Mouse (Mus musculus): Measurements from ENCODE around the gene Prkch. TPM values are rescaled to one million over a fixed set of nuclear protein-coding genes. Genes with fewer than 3 reads are reported as not detected.

The Prkch gene
- total RNA-seq, 2 experiments from 2014 or later = 11.3 to 11.8 TPM

- no peak for DNase-seq (ENCODE audit: low spot score in 2 of 2)
Measured at GRCm38 (mm10) chr12:73580811-73581210, 3.8 kb upstream of the Prkch start.

DNA sequence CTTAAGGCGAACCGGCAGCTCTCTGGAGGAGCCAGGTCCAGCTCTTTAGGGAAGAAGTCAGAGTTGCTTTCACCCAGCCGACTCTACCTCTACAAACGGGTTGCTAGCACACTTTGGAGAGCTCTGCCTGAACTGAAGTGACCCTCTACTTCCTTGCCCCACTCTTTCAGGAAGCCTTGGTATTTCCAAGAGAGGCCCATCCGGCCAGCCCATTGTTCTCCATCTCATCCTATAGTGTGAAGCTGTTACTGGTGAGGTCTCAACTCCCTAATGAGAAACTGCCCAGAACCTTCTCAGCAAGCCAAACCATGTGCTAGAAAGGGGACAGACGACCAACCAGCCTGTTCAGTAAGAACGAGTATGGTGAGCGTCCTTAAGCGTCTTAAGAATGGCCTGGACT, 1.3 kb upstream of the Prkch start:
- DNase-seq (ENCODE audit: low spot score in 2 of 2) = no peak

DNA sequence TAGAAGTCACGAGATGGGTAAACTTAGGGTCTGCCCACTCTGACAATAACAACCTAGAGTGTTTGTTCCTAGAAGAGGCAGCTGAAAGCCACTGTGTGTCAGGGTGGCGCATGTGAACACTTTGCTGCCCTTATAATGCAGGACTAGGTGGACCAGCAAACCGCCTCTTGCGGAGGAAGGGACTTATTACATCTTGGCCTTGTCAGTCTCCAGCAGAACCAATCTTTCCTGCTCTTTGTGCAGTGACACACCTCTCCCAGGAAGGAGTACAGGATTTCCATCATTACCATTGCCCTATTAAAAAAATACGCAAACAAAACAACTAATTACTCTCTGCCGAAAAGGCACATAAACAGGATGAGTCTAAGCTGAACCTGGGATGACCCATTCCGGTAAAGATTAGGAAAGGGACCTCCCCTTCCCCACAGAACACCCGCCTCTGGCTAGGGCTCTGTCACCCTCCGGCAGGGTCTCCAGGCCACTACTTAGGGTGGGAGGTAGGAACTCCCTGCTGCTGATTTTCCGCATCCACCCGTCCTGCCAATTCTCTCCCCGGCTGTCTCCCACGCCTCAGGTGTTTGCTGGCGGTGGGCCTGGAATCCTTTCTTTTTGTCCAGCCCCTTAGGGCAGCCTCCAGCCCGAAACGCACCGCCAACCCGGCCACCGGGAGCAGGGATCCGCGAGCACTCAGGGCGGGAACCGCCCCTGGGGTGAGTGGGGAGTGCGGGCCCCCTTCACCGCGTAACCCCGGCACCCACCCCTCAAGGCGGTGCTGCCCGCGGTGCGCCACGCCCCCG, 585 bp upstream of the Prkch start:
- peak in 1 of 2 experiments; percentile 20 for DNase-seq (ENCODE audit: low spot score in 2 of 2)

DNA sequence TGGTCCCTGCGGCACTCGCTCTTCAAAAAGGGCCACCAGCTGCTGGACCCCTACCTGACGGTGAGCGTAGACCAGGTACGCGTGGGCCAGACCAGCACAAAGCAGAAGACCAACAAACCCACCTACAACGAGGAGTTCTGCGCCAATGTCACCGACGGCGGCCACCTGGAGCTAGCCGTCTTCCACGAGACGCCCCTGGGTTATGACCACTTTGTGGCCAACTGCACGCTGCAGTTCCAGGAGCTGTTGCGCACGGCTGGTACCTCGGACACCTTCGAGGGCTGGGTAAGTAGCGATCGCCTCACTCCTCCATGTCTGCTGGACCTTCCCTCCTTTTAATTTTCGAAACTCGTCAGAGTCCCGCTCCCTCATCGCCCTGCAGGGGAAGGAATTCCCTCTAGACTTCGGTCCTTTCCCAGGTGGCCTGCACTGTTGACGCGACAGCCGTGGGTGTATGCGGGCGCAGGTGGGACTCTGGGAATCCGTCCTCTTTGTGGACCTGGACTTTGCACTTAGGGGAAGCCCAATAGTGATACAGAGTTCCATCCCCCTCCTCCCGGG, 725 bp downstream of the Prkch start:
- DNase-seq (ENCODE audit: low spot score in 2 of 2) = no peak

DNA sequence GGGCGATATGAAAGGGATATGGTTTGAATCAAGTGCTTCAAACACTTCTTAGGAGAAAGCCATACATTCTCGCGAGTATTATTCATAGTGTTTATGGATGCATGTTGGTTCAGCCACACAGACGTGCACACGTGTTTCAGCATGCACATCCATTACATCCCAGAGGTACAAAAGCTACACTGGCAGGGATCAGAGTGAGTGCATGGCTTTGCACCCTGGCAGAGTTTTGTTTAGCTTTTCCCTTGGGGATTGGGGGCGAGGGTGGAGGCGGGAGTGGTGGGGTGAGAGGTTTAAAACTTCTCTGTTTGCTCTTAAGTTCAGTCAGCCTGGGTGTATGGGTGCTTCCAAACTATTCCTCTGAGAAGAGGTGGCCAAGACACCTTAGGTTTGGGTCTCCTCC, 1.3 kb downstream of the Prkch start:
- no peak for DNase-seq (ENCODE audit: low spot score in 2 of 2)

DNA sequence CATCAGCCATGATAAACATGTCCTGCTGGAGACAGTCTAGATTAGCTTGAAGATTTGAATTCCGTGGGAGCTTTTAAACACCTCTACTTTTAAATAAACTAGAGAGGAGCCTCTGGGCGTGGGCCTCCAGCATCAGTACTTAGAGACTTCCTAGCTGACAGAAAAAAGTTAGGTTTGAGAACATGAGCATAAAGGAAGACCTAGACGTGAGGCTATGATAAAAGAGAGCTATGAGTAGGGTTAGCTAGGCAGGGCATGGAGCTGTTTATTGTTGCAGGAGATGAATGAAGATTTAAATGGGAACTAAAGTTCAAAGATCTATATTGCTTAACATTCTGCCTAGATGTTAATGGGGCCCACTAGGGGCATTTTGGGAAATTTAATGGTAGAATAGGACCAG, 2.7 kb downstream of the Prkch start:
- DNase-seq (ENCODE audit: low spot score in 2 of 2) = no peak

GRCm38 (mm10) chr12:73590627-73591276, 6.2 kb downstream of the Prkch start:
- no peak for DNase-seq (ENCODE audit: low spot score in 2 of 2)

GRCm38 (mm10) chr12:73591625-73592024, 7.0 kb downstream of the Prkch start:
- DNase-seq (ENCODE audit: low spot score in 2 of 2) = no peak

DNA sequence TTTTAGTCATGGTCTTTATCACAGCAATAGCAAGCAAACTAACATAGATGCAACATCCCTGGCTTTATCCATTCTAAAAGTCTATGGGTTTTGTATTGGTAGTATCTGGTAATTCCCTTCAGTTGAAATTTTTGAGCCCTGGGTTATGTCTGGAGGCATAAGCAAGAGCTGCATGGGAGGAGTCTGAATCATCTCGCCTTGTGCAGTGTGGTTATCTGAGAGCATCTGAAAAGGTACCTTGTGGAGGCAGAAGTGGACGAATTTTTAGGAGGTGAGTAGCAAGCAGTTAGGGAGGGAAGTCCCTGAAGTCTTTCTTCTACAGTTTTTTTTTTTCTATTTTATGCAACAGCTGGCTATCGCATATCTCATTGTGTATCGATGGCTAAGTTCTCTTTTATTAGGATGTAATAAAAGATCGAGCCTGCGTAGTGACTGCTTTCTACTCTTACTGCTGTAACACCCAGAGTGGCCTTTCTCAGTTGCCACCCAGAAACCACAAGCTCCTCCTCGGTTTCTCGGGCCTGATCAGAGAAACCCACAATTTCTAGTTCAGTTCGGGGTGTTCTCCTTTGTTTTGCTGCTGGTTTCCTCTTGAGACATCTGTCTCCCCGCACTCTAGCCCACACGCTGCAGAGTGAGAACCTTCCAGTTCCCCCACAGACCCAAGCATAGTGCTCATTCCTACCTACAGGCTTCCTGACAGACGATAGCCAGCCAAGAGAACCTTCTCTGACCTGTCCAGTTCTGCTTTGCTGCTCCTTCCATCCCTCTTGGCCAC, 8.6 kb downstream of the Prkch start:
- no peak for DNase-seq (ENCODE audit: low spot score in 2 of 2)

DNA sequence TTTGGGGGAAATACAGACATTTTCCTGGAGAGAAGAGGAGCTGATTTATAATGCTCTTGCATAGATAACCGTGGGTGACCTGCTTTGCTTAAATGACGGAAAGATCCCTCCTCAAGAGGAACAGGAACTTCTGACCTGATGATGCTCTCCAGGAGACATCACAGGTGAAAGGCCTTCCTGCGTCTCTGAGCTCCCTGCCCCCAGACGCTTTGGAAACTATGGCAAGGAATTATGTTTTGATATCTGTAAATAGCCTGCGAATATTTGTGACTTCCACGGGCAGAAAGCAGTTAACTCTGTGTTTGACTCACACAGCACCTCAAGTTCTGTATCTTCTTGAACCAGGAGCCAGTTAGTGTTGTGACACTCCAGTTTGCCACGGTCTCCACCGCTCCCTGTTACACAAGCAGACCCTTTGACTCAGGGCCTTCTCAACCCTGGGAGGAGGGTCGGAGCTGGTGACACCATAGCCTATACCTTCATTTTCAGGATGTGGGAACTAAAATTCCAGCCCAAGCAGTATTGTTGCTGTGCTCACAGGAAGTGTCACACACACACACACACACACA, 9.7 kb downstream of the Prkch start:
- DNase-seq (ENCODE audit: low spot score in 2 of 2) = no peak

GRCm38 (mm10) chr12:73595226-73595625, 10.6 kb downstream of the Prkch start:
- no peak for DNase-seq (ENCODE audit: low spot score in 2 of 2)

DNA sequence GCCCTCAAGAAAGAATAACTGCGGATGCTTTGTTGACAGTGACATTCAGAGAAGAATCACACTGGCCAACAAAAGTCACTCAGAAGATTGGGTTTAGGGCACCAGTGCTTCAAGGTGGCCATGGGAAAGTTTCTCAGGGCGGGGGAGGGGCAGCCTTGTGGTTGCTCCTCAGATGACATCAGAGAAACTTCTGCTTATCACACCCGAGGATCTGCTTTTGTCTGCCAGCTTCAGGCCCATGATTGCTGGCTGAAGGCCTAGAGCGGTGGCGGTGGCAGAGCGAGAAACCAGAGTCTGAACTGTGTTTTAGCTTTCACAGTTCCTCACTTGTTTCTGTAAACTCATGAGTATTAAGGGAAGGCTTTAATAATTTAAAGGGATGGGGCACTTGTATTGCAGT, 13.6 kb downstream of the Prkch start:
- DNase-seq (ENCODE audit: low spot score in 2 of 2) = no peak

DNA sequence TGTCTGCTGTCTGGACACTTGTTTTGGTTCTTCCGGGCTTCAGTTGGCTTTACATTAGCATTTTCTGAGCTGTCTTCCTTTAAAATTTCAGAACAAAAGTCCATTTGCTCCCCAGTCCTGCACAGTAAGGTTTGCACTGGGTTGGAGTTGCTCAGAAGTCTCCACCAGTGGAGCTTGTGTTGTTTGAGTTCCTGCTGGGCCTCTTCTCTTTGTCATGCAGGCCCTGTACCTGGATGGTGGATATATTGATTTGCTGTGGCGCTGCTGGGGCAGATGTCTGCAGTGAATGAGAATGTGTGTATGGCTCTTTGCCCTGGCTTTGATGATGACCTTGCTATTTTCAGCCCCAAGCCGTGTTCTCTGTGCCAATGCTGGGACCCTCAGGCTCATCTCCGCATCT, 15.9 kb downstream of the Prkch start:
- DNase-seq (ENCODE audit: low spot score in 2 of 2) = no peak

GRCm38 (mm10) chr12:73602974-73603373, 18.4 kb downstream of the Prkch start:
- DNase-seq (ENCODE audit: low spot score in 2 of 2) = no peak

DNA sequence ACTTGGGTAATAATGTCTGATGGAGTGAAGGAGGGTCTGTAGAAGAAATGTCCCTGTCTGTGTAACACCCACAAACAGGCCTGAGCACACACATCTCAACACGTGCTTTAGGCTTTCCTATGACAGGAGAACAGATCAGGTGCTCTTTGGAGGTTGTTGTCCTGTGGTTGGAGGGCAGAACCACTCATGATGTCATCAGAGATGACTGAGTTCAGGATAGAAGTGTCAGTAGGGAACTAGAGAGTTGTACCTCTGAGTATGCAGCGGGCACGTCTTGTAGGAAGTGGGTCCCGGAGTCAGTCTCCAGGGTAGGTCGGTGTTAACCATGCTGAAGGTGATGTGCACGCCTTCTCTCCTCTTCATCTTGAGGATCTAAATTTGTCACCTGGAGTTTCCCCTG, 19.1 kb downstream of the Prkch start:
- no peak for DNase-seq (ENCODE audit: low spot score in 2 of 2)

- no peak for DNase-seq (ENCODE audit: low spot score in 2 of 2)
Measured at GRCm38 (mm10) chr12:73604762-73605161, 20.2 kb downstream of the Prkch start.

GRCm38 (mm10) chr12:73605174-73605573, 20.6 kb downstream of the Prkch start:
- no peak for DNase-seq (ENCODE audit: low spot score in 2 of 2)

- no peak for DNase-seq (ENCODE audit: low spot score in 2 of 2)
Measured at GRCm38 (mm10) chr12:73607381-73608064, 22.9 kb downstream of the Prkch start.

GRCm38 (mm10) chr12:73608065-73608397, 23.4 kb downstream of the Prkch start:
- DNase-seq (ENCODE audit: low spot score in 2 of 2) = no peak

DNA sequence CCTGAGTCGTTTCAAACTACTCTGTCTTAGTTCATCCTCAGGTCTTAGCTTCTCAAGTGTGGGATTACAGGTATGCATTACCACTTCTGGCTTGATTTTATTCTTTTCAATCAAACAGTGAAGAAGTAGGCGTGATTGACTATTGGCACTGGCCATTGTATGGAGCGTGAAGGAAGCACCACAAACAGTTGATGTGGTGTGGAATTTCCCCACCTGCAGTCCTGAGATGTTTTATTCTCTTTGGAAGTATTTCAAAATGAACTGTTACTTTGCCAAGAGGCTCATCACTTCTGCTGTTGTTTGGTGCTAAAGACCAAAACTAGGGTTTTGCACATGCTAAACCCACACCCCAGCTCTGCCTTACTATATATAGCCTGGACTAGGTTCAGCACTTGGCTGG, 24.7 kb downstream of the Prkch start:
- no peak for DNase-seq (ENCODE audit: low spot score in 2 of 2)
